Mouse (Mus musculus): Measurements from ENCODE around the gene Fez1.

The Fez1 gene

DNA sequence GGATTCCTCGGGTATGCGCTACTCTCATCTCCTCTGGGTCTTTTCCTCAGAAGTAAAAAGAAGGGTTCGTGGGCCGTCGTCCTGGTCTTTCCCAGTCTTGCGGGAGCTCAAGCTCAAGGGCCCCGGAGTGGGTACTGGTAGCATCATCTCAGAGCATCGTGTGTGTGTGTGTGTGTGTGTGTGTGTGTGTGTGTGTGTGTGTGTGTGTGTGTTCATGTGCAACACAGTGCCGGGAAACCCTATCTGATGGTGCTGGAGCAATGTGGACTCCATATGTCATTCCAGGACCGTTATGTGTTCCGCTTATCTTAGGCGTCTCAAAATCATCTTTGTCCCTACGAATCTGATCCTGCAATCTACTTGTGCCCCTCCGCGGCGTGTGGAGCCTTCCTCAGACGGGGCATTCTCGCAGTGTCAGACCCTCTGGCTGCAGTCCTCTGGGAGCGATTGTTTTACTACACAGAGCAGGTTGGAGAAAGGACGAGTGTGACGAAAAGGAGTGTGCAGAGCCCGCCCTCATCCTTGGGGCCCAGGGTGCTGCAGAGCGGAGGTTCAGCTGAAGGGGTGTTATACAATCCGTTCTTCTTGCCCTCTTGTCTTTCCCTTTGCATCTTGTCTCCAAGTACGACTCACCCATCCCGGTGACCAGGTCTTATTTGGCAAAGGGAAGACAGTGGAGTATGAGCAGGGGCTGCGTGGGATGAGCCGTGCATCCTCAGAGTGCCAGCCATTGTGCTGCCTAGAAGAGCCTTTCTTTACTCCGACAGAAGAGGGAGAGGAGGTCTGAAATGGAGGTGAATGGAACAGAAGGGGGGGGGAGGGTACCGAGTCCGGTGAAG, 11.6 kb downstream of the Fez1 start:
- no peak for DNase-seq (ENCODE audit: low read depth in 1 of 2, low spot score in 2 of 2)

DNA sequence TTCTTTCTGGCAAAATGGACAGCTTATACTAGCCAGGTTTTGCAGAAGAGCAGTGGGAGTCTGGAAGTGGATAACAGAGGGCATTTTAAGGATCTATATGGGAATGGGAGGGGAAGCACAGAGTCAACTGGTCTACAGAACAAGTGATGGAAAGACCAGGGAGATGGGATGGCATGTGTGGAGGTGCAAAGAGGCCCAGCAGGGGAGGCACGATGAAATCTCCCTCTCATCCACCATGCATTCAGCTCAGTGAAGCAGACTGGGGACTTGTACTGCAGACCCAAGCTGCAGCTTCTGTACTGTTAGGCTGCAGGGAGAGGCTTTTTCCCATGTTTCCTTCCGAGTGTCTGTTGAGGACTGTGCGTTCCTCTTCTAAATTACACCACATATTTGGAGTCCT, 12.2 kb downstream of the Fez1 start:
- DNase-seq (ENCODE audit: low read depth in 1 of 2, low spot score in 2 of 2) = no peak

DNA sequence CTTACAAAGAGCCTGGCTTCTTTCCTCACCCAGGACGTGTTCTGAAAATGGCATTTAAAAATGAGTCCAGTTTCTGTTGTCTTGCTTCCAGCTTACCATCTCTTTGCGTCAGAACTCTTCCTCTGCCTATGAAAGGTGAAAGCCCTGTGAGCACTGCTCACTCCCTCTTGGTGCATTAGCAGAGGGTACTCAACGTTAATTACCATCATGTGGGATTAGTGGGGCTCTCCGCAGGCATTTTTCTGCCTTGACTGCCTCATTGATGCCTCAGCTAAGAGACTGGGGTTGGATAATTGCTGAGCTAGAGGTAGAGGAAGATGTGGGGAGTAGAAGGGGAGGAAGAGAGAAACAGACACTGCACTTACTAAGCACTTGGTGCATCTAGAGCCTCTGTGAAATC, 24.7 kb downstream of the Fez1 start:
- DNase-seq (ENCODE audit: low read depth in 1 of 2, low spot score in 2 of 2) = no peak

DNA sequence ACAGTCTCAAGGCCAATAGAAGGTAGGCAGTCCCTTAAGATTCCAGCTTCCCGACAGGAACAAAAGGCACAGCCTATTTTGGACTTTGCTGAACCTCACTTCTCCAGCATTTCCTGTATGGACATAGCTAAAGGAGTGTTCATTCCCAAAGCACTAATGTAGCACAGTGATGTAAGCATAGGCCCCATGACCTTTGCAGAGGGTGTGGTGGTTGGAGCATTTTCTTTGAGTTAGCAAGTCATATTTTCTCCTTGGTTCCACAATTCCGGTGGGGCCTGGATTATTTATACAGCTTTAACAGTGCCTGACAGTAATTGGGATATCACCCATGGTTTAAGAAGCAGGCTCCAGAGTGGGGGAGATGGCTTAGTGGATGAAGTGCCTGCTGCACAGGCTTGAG, 27.0 kb downstream of the Fez1 start:
- DNase-seq (ENCODE audit: low read depth in 1 of 2, low spot score in 2 of 2) = no peak

DNA sequence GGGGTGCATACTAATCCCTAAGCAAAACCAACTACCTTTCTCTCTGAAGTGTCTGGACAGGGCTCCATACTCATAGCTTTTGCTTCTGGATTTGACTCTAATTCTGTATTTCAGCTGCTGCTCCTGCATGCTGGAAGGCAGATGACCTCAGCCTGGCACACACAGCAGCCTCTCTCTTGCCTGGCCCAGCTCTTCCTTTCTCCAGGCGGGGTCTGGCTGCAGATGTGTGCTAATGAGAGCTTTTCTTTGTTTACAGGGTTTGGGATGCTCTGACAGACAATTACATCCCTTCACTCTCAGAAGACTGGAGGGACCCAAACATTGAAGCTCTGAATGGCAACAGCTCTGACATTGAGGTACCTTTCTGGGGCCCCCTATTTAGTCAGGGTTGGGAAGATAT, 28.4 kb downstream of the Fez1 start:
- no peak for DNase-seq (ENCODE audit: low read depth in 1 of 2, low spot score in 2 of 2)

DNA sequence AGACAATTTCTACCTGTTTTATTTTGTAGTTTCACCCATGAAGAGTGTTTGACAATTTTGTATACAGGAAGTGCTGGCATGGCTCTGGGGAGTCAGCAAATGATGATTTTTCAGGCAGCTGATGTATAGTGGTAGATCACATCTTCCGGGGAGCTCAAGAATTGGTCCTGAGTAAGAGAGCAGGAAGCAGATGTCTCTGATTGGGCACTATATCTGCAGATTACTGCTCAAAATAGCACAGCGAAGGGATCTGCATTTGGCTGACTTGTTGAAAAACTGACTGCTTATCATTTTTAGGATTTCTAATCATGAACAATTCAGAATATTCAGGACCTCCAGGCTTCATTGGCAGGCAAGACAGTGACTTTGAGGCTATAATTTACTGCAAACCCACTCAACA, 30.5 kb downstream of the Fez1 start:
- DNase-seq (ENCODE audit: low read depth in 1 of 2, low spot score in 2 of 2) = no peak

DNA sequence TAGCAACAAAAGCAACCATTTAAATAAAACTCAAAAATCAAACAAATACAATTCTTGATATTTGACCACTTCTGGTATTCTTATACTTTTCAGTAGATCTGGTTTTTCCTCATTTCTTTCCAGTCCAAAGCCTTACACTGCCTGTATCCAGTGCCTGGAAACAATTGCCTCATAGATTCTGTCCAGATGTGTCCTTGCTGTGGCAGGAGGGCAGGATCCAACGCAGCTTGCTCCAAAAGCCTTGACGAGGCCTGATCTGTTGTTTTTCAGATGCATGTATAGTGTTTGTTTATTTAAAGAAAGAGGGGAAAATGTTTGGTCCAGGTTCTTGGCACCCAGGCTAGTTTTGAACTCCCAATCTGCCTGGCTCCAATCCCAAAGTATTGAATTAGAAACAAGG, 34.7 kb downstream of the Fez1 start:
- DNase-seq (ENCODE audit: low read depth in 1 of 2, low spot score in 2 of 2) = no peak

DNA sequence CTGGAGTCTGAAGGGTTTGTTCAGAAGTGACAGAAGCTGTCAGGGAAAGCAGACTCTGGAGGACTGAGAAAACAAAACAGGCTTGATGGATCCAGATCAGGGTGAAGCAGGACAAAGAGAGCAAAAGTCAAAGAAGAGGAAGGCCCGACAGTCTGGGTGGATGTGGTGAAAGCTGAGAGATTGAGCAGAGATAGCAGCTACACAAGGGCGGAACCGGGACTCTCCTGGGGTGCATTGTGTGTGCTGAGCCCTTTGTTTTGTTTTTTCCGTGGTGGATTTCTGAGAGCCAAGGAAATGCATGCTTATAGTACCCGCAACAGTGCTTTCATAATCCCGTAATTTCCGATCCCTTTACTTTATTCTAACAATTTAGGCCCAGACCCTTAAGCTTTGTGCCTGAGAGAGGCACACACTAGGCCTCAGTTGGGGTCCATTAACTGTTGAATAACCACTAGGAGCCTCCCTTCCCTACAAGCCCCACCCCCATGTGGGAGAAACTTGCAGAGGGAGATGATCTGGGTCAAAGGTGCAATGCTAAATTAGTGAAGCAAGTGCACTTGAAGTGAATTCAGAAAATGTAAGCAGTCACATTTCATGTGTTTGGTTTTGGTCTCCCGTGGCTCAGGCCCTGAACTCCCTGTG, 35.9 kb downstream of the Fez1 start:
- no peak for DNase-seq (ENCODE audit: low read depth in 1 of 2, low spot score in 2 of 2)

DNA sequence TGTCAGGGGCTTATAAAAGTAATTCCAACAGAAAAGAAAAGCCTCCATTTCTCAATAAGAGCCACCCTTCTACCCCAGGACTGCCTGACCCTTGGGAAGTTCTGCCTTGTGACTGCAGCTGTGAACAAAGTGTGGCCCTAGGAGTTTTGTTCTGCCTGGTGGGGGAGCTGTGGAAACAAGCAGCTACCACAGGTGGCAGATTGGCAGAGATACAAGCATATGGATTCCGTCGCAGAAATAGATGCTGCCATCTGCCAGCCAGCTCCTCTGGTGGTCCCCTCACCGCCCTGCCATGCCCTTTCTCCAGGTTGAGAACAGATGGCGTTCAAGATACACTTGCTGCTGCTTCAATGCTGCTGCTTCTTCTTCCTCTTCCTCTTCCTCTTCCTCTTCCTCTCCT, 37.0 kb downstream of the Fez1 start:
- DNase-seq (ENCODE audit: low read depth in 1 of 2, low spot score in 2 of 2) = no peak

DNA sequence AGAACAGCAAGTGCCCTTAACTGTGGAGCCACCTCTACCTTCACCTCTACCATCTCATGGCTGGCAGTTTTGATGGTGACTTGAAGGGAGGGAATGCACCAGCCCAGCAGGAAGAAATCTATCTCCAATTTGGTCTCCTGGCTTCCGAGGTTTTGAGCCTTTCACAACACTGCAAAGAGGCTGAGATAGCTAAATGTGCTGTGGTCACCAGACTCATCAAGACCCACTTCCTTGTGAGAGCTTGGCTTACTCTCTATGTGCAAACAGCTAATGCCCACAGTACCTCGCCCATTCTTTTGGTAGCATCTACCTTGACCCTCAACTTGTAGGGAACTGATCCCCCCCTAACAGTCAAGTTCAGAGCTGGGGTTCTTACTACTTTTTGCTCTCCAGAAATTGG, 40.9 kb downstream of the Fez1 start:
- no peak for DNase-seq (ENCODE audit: low read depth in 1 of 2, low spot score in 2 of 2)

DNA sequence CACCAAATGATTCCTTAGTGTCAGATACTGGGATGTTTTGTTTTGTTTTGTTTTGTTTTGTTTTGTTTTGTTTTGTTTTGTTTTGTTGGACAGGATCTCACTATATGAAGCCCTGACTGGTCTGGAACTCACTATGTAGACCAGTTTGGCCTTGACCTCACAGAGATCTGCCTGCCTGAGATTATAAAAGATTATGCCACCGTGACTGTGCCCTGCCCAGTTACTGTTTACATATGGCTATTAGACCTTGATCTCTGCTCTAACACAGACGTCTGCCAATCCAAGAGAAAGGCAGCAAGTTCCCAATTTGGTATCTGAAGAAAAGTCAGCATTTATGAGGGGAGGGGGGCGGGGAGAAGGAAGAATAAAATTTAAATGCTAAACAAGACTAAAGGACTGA, 42.0 kb downstream of the Fez1 start:
- no peak for DNase-seq (ENCODE audit: low read depth in 1 of 2, low spot score in 2 of 2)

DNA sequence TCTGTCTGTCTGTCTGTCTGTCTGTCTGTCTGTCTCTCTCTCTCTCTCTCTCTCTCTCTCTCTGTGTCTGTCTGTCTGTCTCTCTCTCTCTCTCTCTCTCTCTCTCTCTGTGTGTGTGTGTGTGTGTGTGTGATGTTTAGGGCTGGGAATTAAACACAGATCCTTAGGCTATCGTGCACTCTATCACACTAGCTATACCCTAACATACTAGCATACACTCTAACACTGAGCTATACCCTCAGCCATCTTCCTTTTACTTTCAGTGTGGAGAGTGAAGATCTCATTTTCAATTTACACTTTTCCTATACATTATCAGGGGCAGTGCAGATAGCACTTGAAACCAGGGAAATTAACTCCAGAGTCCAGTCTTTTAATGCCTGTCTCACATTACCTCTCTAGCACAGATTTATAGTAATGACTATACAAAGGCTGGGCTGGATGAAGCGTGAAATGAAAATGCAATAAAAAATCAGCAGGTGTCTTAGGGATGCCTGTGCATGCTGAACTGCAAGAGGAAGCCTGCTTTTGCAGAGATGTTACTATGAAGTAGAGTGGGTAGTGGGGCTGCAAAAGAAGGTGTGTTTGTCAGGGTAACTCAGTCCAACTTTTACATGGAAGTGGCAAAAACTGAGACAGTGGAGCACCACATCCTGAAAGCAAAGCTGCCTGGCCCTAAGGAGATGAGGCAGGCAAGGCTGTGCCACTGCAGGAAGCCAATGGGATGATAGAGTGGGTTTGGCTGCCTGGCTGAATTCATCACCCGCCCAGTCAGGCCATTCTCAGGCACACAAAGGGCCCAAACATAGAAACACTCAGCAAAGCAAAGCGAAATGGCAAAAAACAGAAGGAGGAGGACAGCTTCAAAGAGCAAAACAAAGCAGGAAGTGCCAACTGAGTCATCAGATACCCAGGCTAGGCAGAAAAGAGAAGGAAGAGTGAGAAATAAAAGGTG, 43.5 kb downstream of the Fez1 start:
- DNase-seq (ENCODE audit: low read depth in 1 of 2, low spot score in 2 of 2) = no peak

DNA sequence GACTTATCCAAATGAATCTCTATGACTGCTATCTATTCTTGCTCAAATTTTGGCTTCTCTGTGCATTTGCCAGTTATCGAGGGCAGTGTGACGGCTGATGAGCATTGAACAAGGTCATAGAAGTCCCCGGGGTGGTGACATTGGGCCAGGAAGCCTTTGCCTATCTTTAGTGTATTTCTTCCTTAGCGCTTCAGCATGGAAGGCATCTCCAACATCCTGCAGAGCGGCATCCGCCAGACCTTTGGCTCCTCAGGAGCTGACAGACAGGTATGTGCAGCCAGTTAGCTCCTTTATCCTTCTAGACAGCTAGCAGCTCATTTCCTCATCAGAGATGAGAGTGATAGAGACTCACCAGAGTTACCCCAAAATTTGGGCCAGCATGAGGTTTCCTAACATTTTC, 47.0 kb downstream of the Fez1 start:
- no peak for DNase-seq (ENCODE audit: low read depth in 1 of 2, low spot score in 2 of 2)

DNA sequence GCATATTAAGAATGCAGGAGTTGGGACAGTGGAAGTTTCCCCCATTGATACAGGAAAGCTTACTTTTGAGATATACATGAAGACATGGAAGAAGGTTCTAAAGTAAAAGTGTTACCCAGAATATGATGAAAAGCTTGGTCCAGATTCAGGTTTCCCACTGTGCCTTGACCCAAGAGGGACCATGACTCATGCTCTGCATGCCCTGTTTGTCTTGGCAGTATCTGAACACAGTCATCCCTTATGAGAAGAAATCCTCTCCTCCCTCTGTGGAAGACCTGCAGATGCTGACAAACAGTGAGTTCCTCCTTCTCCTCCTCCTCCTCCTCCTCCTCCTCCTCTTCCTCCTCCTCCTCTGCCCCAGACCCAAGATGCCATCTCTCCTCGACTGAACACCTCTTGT, 48.6 kb downstream of the Fez1 start:
- DNase-seq (ENCODE audit: low read depth in 1 of 2, low spot score in 2 of 2) = no peak

DNA sequence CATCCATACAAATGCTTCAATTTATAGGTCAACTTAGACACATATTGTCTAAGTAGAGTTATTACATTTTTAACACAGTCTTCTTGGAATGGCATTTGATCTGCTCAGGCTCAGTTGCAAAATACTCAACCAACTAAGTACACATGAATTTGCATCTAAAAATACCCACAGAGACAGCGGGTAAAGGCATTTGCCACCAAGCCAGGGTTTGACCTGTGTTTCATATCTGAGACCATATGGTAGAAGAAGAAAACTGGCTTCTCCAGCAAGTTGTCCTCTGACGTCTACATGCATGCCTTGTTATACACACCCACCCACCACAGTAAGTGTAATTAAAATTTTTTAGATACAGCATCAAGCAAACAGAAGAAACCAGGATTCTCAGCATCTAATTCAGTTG, 52.1 kb downstream of the Fez1 start:
- DNase-seq (ENCODE audit: low read depth in 1 of 2, low spot score in 2 of 2) = no peak

DNA sequence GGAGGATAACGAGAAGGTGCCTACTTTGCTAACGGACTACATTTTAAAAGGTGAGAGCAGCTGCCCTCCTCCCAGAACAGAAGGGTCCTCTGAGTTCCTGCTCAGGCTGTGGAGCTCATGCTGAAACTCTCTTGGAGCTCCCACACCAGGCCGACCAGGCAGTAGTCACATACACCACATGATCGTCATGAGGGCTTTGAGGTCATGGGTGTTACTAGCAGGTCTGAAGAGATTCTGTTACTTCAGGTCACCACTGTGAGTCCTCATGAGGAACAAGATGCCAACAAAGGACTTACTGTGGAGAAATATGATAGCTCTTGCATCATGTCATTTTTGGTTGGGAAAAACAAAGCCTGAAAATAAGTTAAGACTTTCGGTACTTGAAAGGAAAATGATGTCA, 54.6 kb downstream of the Fez1 start:
- DNase-seq (ENCODE audit: low read depth in 1 of 2, low spot score in 2 of 2) = no peak

DNA sequence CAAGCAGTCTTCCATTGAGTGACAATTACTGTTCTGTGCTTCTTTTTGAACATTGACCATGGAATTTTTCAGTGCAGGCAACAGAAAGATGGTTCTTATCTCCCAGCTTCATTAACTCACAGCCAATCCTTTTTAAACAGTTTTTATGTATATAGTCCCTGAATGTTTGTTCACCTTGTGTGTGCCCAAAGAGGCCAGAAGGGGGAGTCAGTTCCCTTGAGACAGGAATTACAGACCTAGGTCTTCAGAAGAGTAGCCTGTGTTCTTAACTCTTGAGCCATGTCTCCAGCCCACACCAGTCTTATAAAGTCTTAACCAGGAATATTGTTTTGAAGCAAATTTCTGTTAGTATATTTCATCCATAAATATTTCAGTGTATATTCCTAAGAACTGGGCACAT, 55.1 kb downstream of the Fez1 start:
- DNase-seq (ENCODE audit: low read depth in 1 of 2, low spot score in 2 of 2) = no peak

DNA sequence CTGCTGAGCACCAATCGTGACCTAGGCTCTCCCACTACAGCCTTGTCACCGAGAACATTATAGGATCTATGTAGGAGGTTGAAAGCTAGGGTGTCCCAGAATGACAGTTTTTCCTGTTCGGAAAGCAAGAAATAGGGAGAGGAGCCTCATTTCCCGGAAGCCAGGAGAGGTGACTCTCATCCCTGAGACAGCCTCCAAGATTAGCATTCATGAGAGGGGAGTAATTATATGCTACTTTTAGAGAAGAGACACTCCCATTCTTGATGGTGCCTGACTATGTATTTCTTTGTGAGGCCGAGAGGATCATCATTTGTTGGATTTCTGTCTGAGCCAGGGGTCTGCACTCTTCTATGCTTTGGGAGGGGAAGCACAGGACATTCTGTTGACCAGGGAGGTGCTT, 60.0 kb downstream of the Fez1 start:
- no peak for DNase-seq (ENCODE audit: low read depth in 1 of 2, low spot score in 2 of 2)

DNA sequence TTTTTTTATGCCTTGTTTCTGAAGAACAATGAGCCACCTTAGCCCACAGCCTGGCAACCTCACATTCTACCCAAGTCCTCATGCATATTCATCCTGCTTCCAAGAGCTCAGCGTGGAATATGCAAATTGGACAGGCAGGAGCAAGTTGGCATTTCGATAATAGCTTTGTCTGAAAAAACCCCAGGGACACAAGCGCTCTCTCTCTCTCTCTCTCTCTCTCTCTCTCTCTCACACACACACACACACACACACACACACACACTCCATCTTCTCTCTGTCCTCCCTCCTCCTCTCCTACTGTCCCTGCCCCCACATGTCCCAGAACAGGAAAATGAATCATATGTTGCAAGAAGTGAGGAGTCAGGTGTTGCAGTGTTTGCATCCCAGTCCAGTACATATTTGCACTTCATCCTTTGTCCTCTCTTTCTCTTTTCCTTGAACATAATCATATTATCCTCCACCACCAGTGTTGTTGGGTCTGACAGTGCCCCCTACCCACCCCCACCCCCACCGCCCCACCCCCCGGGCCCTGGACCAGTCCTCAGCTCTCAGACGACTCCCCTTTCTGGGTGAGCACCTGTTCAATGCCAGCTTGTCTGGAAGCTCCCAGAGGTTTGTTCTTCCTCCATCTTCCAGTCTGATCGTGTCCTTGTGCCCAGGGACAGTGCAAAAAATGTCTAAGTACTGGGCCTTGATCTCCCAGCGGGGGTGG, 60.5 kb downstream of the Fez1 start:
- no peak for DNase-seq (ENCODE audit: low read depth in 1 of 2, low spot score in 2 of 2)

DNA sequence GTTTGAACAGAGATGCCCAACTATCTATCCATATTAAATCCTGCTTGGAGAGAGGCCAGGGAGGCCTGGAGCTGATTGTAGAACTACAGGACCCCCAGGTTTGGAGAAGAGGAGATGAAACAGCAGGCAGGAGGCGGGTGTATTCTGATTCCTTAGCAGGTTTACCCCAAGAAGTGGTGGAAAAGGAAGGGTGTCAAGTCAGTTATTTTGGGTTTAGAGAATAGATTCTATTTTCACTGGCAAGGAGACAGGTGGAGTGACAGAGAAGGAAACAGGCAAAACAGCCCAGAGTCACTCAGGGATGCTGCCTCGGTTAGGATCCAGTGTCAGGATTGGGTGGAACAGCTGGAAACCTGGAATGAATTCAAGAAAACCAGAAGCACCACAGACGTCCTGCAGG, 61.9 kb downstream of the Fez1 start:
- no peak for DNase-seq (ENCODE audit: low read depth in 1 of 2, low spot score in 2 of 2)

DNA sequence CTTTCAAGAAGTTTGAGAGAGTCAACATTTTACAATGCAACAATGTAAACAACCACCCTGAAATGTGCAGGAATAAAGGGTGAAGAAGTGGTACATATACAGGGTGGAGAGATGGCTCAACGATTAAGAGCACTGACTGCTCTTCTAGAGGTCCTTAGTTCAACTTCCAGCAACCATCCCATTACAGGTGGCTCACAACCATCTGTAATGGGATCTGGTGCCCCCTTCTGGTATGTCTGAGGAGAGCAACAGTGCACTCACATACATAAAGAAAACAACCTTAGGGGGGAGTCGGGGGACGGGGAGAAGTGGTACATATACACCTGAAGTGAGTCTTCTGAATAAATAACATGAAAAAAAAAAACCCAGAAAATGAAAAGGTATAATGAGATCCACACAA, 63.6 kb downstream of the Fez1 start:
- no peak for DNase-seq (ENCODE audit: low read depth in 1 of 2, low spot score in 2 of 2)

All from monocyte, adult 2 months (primary cell).